Mouse (Mus musculus) hindbrain, embryonic 13.5 days (tissue): ENCODE measurements at regions not wholly inside any gene's neighbourhood (a gene's known extent, or its start where the extent isn't known, plus 50 kb on each side); places are given as distances from the start of the nearest gene placed in this dataset.

Experiments
- ATAC-seq: fragments of 200-750 bp; cut with Nextera tagmentation; 2 replicates; pipeline ENCODE4 v1.8.0; 2017; ENCODE audit warnings: moderate TSS enrichment; ENCODE audit not compliant: low FRiP score
- H3K27ac ChIP-seq: fragments of 300-500 bp; sonication (generic); 2 replicates; pipeline ENCODE4 v1.5.1; 2015; ENCODE audit warnings: inconsistent platforms, mild to moderate bottlenecking, moderate library complexity
- H3K27me3 ChIP-seq: fragments of 300-500 bp; sonication (generic); 2 replicates; pipeline ENCODE4 v1.6.1; 2015; ENCODE audit warnings: mild to moderate bottlenecking, inconsistent platforms
- H3K36me3 ChIP-seq: fragments of 300-500 bp; sonication (generic); 2 replicates; pipeline ENCODE4 v1.6.1; 2015; ENCODE audit warnings: mild to moderate bottlenecking, inconsistent platforms
- H3K4me1 ChIP-seq: fragments of 300-500 bp; sonication (generic); replicated peaks from 2 replicates; pipeline ENCODE4 v1.6.1; 2015; ENCODE audit warnings: inconsistent platforms
- H3K4me2 ChIP-seq: fragments of 300-500 bp; sonication (generic); 2 replicates; pipeline ENCODE4 v1.6.1; 2015; ENCODE audit warnings: inconsistent platforms, mild to moderate bottlenecking, moderate library complexity
- H3K4me3 ChIP-seq: fragments of 300-500 bp; sonication (generic); 2 replicates; pipeline ENCODE4 v1.5.1; 2015; ENCODE audit warnings: mild to moderate bottlenecking, inconsistent platforms
- H3K9ac ChIP-seq: fragments of 300-500 bp; sonication (generic); 2 replicates; pipeline ENCODE4 v1.6.1; 2015; ENCODE audit warnings: mild to moderate bottlenecking, inconsistent platforms
- H3K9me3 ChIP-seq: fragments of 300-500 bp; sonication (generic); 2 replicates; pipeline ENCODE4 v1.6.1; 2016; ENCODE audit warnings: inconsistent platforms
- WGBS: fragments of 180-500 bp; shearing (Covaris S2); methylation state at CpG from one replicate; pipeline ENCODE4 v1.1.7; 2015; 5-methylcytosine and 5-hydroxymethylcytosine counted together

GRCm38 (mm10) chr1:35813625-35814024, 254.6 kb upstream of the Hs6st1 start:
- H3K27ac ChIP-seq, result no peak overlapping the region
- no peak overlapping the region for H3K9ac ChIP-seq
- H3K4me2 ChIP-seq, result no peak overlapping the region
- WGBS, result 95% methylated on average over 5 of the region's 5 CpGs
- ATAC-seq, result no peak
- H3K27me3 ChIP-seq, result no peaks in the 10 kb centered on the region
- no peaks in the 10 kb centered on the region for H3K36me3 ChIP-seq
- H3K4me3 ChIP-seq, result no peak overlapping the region
- no peaks in the 10 kb centered on the region for H3K9me3 ChIP-seq
- 0 out of 2 replicates have a peak, but pooled peaks cover 8% of the 10 kb centered on the region for H3K4me1 ChIP-seq

- WGBS, result 90% methylated on average over 9 of the region's 9 CpGs
- no peak for ATAC-seq
- H3K9ac ChIP-seq, result no peak overlapping the region
These were observed 254.0 kb upstream of the Hs6st1 start for GRCm38 (mm10) chr1:35814207-35814606.

GRCm38 (mm10) chr1:35814751-35815150, 253.4 kb upstream of the Hs6st1 start:
- H3K4me2 ChIP-seq, result no peak overlapping the region
- H3K4me1 ChIP-seq, result 0 out of 2 replicates have a peak, but pooled peaks cover 8% of the 10 kb centered on the region
- no peak overlapping the region for H3K4me3 ChIP-seq
- no peaks in the 10 kb centered on the region for H3K27me3 ChIP-seq
- ATAC-seq, result no peak
- no peak overlapping the region for H3K9ac ChIP-seq
- H3K9me3 ChIP-seq, result 0 out of 2 replicates have a peak, but pooled peaks cover 4% of the 10 kb centered on the region
- no peaks in the 10 kb centered on the region for H3K36me3 ChIP-seq
- 92% methylated on average over 3 of the region's 3 CpGs for WGBS
- H3K27ac ChIP-seq, result no peak overlapping the region

More at GRCm38 (mm10) chr1:35814207-35814606, 254.0 kb upstream of the Hs6st1 start:
- no peaks in the 10 kb centered on the region for H3K9me3 ChIP-seq
- H3K36me3 ChIP-seq, result no peaks in the 10 kb centered on the region
- H3K4me2 ChIP-seq, result no peak overlapping the region
- H3K4me1 ChIP-seq, result 0 out of 2 replicates have a peak, but pooled peaks cover 8% of the 10 kb centered on the region
- no peak overlapping the region for H3K4me3 ChIP-seq
- H3K27me3 ChIP-seq, result no peaks in the 10 kb centered on the region
- no peak overlapping the region for H3K27ac ChIP-seq

- Histone ChIP-seq H3K4me3 (no peak overlapping the region), H3K4me2 (no peak overlapping the region), H3K9ac (no peak overlapping the region), H3K9me3 (0 out of 2 replicates have a peak, but pooled peaks cover 4% of the 10 kb centered on the region), H3K27me3 (0 out of 2 replicates have a peak, but pooled peaks cover 2% of the 10 kb centered on the region), H3K27ac (no peak overlapping the region), H3K4me1 (peaks cover 15% of the 10 kb centered on the region; the same call in 1 of the 2 replicates), H3K36me3 (no peaks in the 10 kb centered on the region)
- no peak for ATAC-seq
- whole genome bisulfite sequencing, result 97% methylated on average over 6 of the region's 6 CpGs
These were observed 246.4 kb upstream of the Hs6st1 start for GRCm38 (mm10) chr1:35821791-35822190.

GRCm38 (mm10) chr1:35822376-35823202, 245.6 kb upstream of the Hs6st1 start:
- 45% methylated on average over 19 of the region's 19 CpGs for WGBS
- Histone ChIP-seq H3K4me3 (no peak overlapping the region), H3K4me1 (peaks cover 15% of the 10 kb centered on the region; the same call in 1 of the 2 replicates), H3K4me2 (no peak overlapping the region), H3K27me3 (0 out of 2 replicates have a peak, but pooled peaks cover 2% of the 10 kb centered on the region), H3K27ac (no peak overlapping the region), H3K9ac (no peak overlapping the region), H3K36me3 (no peaks in the 10 kb centered on the region), H3K9me3 (0 out of 2 replicates have a peak, but pooled peaks cover 4% of the 10 kb centered on the region)
- ATAC-seq, result peak; percentile 39; the same call in 1 of the 2 replicates

- Histone ChIP-seq H3K9me3 (0 out of 2 replicates have a peak, but pooled peaks cover 4% of the 10 kb centered on the region), H3K36me3 (no peaks in the 10 kb centered on the region), H3K9ac (no peak overlapping the region), H3K4me2 (no peak overlapping the region), H3K4me1 (peaks cover 15% of the 10 kb centered on the region; the same call in 1 of the 2 replicates), H3K4me3 (no peak overlapping the region), H3K27me3 (0 out of 2 replicates have a peak, but pooled peaks cover 2% of the 10 kb centered on the region), H3K27ac (no peak overlapping the region)
- ATAC-seq, result no peak
- 89% methylated on average over 4 of the region's 4 CpGs for WGBS
These were observed 244.7 kb upstream of the Hs6st1 start for GRCm38 (mm10) chr1:35823496-35823895.

GRCm38 (mm10) chr1:35823981-35824880, 244.0 kb upstream of the Hs6st1 start:
- WGBS, result 66% methylated on average over 24 of the region's 24 CpGs

GRCm38 (mm10) chr1:35825531-35825966, 242.7 kb upstream of the Hs6st1 start:
- no peak for ATAC-seq
- Histone ChIP-seq H3K4me3 (no peak overlapping the region), H3K4me1 (peaks cover 15% of the 10 kb centered on the region; the same call in 1 of the 2 replicates), H3K36me3 (no peaks in the 10 kb centered on the region), H3K27ac (no peak overlapping the region), H3K4me2 (no peak overlapping the region), H3K9ac (no peak overlapping the region), H3K27me3 (0 out of 2 replicates have a peak, but pooled peaks cover 2% of the 10 kb centered on the region), H3K9me3 (no peaks in the 10 kb centered on the region)
- 82% methylated on average over 10 of the region's 10 CpGs for WGBS

More at GRCm38 (mm10) chr1:35823981-35824880, 244.0 kb upstream of the Hs6st1 start:
- H3K4me1 ChIP-seq, result peaks cover 15% of the 10 kb centered on the region; the same call in 1 of the 2 replicates
- no peak overlapping the region for H3K27ac ChIP-seq
- 0 out of 2 replicates have a peak, but pooled peaks cover 2% of the 10 kb centered on the region for H3K27me3 ChIP-seq
- no peak overlapping the region for H3K4me2 ChIP-seq
- ATAC-seq, result no peak; the same call in 1 of the 2 replicates
- H3K36me3 ChIP-seq, result no peaks in the 10 kb centered on the region
- H3K9me3 ChIP-seq, result 0 out of 2 replicates have a peak, but pooled peaks cover 4% of the 10 kb centered on the region
- no peak overlapping the region for H3K9ac ChIP-seq
- no peak overlapping the region for H3K4me3 ChIP-seq

- Histone ChIP-seq H3K4me2 (no peak overlapping the region), H3K4me1 (peaks cover 15% of the 10 kb centered on the region; the same call in 1 of the 2 replicates), H3K4me3 (no peak overlapping the region), H3K9me3 (no peaks in the 10 kb centered on the region), H3K27ac (no peak overlapping the region), H3K27me3 (0 out of 2 replicates have a peak, but pooled peaks cover 2% of the 10 kb centered on the region), H3K36me3 (no peaks in the 10 kb centered on the region), H3K9ac (no peak overlapping the region)
- 82% methylated on average over 7 of the region's 7 CpGs for WGBS
- no peak for ATAC-seq
These were observed 241.6 kb upstream of the Hs6st1 start for GRCm38 (mm10) chr1:35826575-35827114.

GRCm38 (mm10) chr1:35827471-35827870, 240.7 kb upstream of the Hs6st1 start:
- H3K27me3 ChIP-seq, result 0 out of 2 replicates have a peak, but pooled peaks cover 2% of the 10 kb centered on the region
- ATAC-seq, result no peak
- WGBS, result 83% methylated on average over 3 of the region's 3 CpGs
- H3K36me3 ChIP-seq, result no peaks in the 10 kb centered on the region
- H3K9ac ChIP-seq, result no peak overlapping the region
- no peak overlapping the region for H3K4me2 ChIP-seq
- no peak overlapping the region for H3K4me3 ChIP-seq
- H3K27ac ChIP-seq, result no peak overlapping the region
- H3K9me3 ChIP-seq, result no peaks in the 10 kb centered on the region
- peaks cover 11% of the 10 kb centered on the region; the same call in 1 of the 2 replicates for H3K4me1 ChIP-seq

GRCm38 (mm10) chr1:35834180-35834579, 234.0 kb upstream of the Hs6st1 start:
- no peak overlapping the region for H3K9ac ChIP-seq
- H3K27me3 ChIP-seq, result no peaks in the 10 kb centered on the region
- no peak overlapping the region for H3K27ac ChIP-seq
- no peak overlapping the region for H3K4me3 ChIP-seq
- WGBS, result 87% methylated on average over 7 of the region's 7 CpGs
- H3K4me2 ChIP-seq, result no peak overlapping the region
- no peaks in the 10 kb centered on the region for H3K9me3 ChIP-seq
- ATAC-seq, result no peak
- H3K4me1 ChIP-seq, result no peaks in the 10 kb centered on the region
- no peaks in the 10 kb centered on the region for H3K36me3 ChIP-seq
